Mouse (Mus musculus): ENCODE results near the gene Tgfb2. TPM values are rescaled to one million over a fixed set of nuclear protein-coding genes. Genes with fewer than 3 reads are reported as not detected.
A peak's percentile ranks its signal among the peaks of the same experiment; 100 is the strongest.

The Tgfb2 gene
- polyA plus RNA-seq, 1 experiment from 2014 or later: 15.4 TPM

DNA sequence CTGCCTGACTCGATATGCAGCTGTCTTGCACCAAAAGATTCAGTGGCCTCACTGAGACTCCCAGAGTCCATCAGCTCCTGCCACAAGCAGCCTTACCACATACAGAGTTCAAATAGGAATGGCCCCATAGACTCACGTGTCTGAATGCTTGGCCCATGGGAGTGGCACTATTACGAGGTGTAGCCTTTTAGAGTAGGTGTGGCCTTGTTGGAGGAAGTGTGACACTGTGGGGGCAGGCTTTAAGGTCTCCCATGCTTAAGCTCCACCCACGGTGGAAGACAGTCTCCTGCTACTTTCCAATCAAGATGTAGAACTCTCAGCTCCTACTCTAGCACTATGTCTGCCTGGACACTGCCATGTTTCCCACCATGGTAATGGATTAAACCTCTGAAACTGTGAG, 23.0 kb upstream of the Tgfb2 start:
- no peak for ATAC-seq (replicated peaks; ENCODE audit: low FRiP score, low read depth)
- no peak for DNase-seq (ENCODE audit: low spot score)
- no peak overlapping the region for H3K4me3 ChIP-seq (replicated peaks; ENCODE audit: low read depth, low read length)
- no peaks in the 10 kb centered on the region for H3K27me3 ChIP-seq (ENCODE audit: insufficient read depth, low read length)
- 52% methylated on average over 4 of the region's 4 CpGs for WGBS
- H3K9me3 ChIP-seq (replicated peaks; ENCODE audit: low read length): no peaks in the 10 kb centered on the region
- TF ChIP-seq CTCF (IDR thresholded peaks at IDR 0.05; ENCODE audit: low read depth): no peak
- no peak overlapping the region for H3K9ac ChIP-seq (ENCODE audit: low read depth, low read length)
- no peaks in the 10 kb centered on the region for H3K4me1 ChIP-seq (replicated peaks; ENCODE audit: insufficient read depth, low read length)
- no peaks in the 10 kb centered on the region for H3K36me3 ChIP-seq (ENCODE audit: insufficient read depth, low read length)
- H3K27ac ChIP-seq: no peak overlapping the region
- H3K4me2 ChIP-seq (ENCODE audit: low read length): no peak overlapping the region

DNA sequence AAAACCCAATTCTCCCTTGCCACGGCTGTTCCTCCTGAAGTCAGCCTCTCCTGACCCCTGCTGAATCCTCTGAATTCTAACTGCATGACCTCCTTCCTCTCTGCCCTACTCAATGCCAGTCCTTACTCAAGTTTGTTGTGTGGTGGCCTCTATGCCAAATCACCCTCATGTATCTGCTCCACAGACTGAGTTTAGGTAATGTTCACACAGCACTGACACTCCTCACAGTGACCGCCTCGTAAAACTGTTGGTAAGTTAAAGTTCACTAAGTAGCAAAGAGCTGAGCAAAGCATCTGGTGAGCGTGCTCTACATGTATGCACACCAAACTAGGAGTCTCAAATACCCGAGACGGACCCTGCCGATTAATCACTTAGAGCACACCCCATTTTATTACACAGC, 20.3 kb upstream of the Tgfb2 start:
- DNase-seq (ENCODE audit: low spot score) (peak; percentile 26), ATAC-seq (replicated peaks; ENCODE audit: low FRiP score, low read depth) (no peak)
- Histone ChIP-seq H3K36me3 (ENCODE audit: insufficient read depth, low read length) (no peaks in the 10 kb centered on the region), H3K4me3 (replicated peaks; ENCODE audit: low read depth, low read length) (no peak overlapping the region), H3K9ac (ENCODE audit: low read depth, low read length) (no peak overlapping the region), H3K4me2 (ENCODE audit: low read length) (no peak overlapping the region), H3K9me3 (replicated peaks; ENCODE audit: low read length) (no peaks in the 10 kb centered on the region), H3K27ac (no peak overlapping the region), H3K4me1 (replicated peaks; ENCODE audit: insufficient read depth, low read length) (no peaks in the 10 kb centered on the region), H3K27me3 (ENCODE audit: insufficient read depth, low read length) (no peaks in the 10 kb centered on the region)
- WGBS: 34% methylated on average over 7 of the region's 7 CpGs
- no peak for TF ChIP-seq CTCF (IDR thresholded peaks at IDR 0.05; ENCODE audit: low read depth)

DNA sequence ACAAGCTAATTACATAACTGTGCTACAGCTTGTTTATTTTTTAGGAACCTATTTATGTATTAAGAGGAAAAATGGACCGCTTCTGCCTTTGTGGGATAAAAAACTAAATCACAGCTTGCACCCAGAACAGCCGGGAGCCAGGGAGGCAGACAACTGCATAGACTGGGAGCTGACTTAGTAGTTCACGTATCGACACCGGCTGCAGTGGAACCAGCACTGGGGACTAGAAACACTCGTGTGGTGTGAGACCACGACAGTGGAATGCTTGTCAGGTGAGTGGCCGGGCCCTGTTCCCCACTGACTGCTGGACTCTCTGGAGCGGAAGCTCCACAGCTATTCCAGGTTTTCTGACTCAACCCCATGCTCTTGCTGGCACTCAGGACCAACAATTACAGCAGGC, 16.5 kb upstream of the Tgfb2 start:
- H3K4me2 ChIP-seq (ENCODE audit: low read length): no peak overlapping the region
- WGBS: 88% methylated on average over 9 of the region's 9 CpGs
- H3K9ac ChIP-seq (ENCODE audit: low read depth, low read length): no peak overlapping the region
- no peak overlapping the region for H3K4me3 ChIP-seq (replicated peaks; ENCODE audit: low read depth, low read length)
- no peak for TF ChIP-seq CTCF (IDR thresholded peaks at IDR 0.05; ENCODE audit: low read depth)
- no peaks in the 10 kb centered on the region for H3K4me1 ChIP-seq (replicated peaks; ENCODE audit: insufficient read depth, low read length)
- no peaks in the 10 kb centered on the region for H3K9me3 ChIP-seq (replicated peaks; ENCODE audit: low read length)
- no peak overlapping the region for H3K27ac ChIP-seq
- H3K36me3 ChIP-seq (ENCODE audit: insufficient read depth, low read length): peaks cover 16% of the 10 kb centered on the region; the same call in 1 of the 2 replicates
- H3K27me3 ChIP-seq (ENCODE audit: insufficient read depth, low read length): no peaks in the 10 kb centered on the region
- no peak for DNase-seq (ENCODE audit: low spot score)
- no peak for ATAC-seq (replicated peaks; ENCODE audit: low FRiP score, low read depth)

DNA sequence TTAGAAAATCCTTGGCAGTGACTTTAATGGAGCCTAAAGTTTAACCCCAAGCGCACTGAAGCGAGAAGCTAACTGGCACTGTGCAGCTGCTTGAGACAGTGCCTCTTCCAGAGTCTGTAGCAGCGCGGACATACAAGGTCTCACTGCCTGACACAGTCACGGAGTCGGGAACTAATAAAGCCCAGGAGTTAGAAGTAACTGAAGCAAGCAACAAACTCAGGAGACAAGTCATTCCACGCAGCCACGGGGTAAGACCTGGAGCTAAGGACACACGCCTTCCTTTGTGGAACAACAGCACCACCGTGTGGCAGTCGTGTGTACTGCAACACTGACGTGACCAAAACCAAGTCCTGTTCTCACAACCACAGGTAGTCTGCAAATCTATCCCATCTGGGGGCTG, 16.1 kb upstream of the Tgfb2 start:
- 29% methylated on average over 12 of the region's 12 CpGs for WGBS
- peak; percentile 60 for ATAC-seq (replicated peaks; ENCODE audit: low FRiP score, low read depth)
- no peak overlapping the region for H3K4me2 ChIP-seq (ENCODE audit: low read length)

DNA sequence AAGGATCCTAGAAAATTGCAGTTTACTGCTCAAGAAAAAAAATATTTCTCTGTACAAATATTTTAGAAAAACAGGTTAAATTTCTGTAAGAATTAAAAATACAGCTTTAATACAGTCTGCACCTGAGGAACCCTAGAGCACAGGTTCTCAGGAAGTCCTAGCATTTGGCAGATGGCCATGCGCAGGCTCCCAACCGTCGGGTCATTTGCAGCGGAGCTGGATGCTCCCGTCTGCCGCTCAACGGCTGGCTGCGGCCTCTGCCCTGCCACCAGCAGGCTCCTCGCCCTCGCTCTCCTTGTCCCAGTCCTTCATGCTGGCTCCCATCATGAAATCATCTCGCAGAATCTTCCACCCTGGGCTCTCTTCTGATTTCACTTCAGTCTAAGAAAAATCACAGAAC, 15.4 kb upstream of the Tgfb2 start:
- Histone ChIP-seq H3K4me2 (ENCODE audit: low read length) (no peak overlapping the region), H3K4me3 (replicated peaks; ENCODE audit: low read depth, low read length) (no peak overlapping the region), H3K36me3 (ENCODE audit: insufficient read depth, low read length) (peaks cover 16% of the 10 kb centered on the region; the same call in 1 of the 2 replicates), H3K4me1 (replicated peaks; ENCODE audit: insufficient read depth, low read length) (no peaks in the 10 kb centered on the region), H3K27me3 (ENCODE audit: insufficient read depth, low read length) (no peaks in the 10 kb centered on the region), H3K9me3 (replicated peaks; ENCODE audit: low read length) (no peaks in the 10 kb centered on the region), H3K27ac (no peak overlapping the region), H3K9ac (ENCODE audit: low read depth, low read length) (no peak overlapping the region)
- 90% methylated on average over 11 of the region's 11 CpGs for WGBS
- DNase-seq (ENCODE audit: low spot score) (no peak), ATAC-seq (replicated peaks; ENCODE audit: low FRiP score, low read depth) (no peak)
- TF ChIP-seq CTCF (IDR thresholded peaks at IDR 0.05; ENCODE audit: low read depth): no peak

More for the DNA sequence above, 16.1 kb upstream of the Tgfb2 start:
- peak; percentile 83 for DNase-seq (ENCODE audit: low spot score)
- H3K36me3 ChIP-seq (ENCODE audit: insufficient read depth, low read length): peaks cover 16% of the 10 kb centered on the region; the same call in 1 of the 2 replicates
- no peaks in the 10 kb centered on the region for H3K4me1 ChIP-seq (replicated peaks; ENCODE audit: insufficient read depth, low read length)
- no peak overlapping the region for H3K4me3 ChIP-seq (replicated peaks; ENCODE audit: low read depth, low read length)
- H3K9me3 ChIP-seq (replicated peaks; ENCODE audit: low read length): no peaks in the 10 kb centered on the region
- no peak overlapping the region for H3K9ac ChIP-seq (ENCODE audit: low read depth, low read length)
- peak; percentile 98 for TF ChIP-seq CTCF (IDR thresholded peaks at IDR 0.05; ENCODE audit: low read depth)
- no peak overlapping the region for H3K27ac ChIP-seq
- no peaks in the 10 kb centered on the region for H3K27me3 ChIP-seq (ENCODE audit: insufficient read depth, low read length)

DNA sequence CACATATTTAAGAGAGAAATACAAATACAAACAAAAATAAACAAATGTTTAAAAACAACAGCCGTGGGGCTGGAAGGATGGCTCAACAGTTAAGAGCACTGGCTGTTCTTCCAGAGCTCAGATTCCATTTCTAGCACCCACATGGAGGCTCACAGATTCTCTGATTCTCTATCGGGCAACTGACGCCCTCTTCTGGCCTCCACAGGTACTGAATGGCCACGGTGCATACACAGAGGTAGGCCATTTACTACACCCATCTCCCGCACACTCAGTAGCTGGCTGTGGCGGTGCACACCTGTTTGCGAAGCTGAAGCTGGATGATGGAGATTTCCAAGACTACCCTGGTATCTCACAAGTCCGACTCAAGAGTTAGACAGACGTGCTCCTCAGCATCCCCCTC, 13.9 kb upstream of the Tgfb2 start:
- Histone ChIP-seq H3K27ac (no peak overlapping the region), H3K27me3 (ENCODE audit: insufficient read depth, low read length) (no peaks in the 10 kb centered on the region), H3K9ac (ENCODE audit: low read depth, low read length) (no peak overlapping the region), H3K9me3 (replicated peaks; ENCODE audit: low read length) (no peaks in the 10 kb centered on the region), H3K4me2 (ENCODE audit: low read length) (no peak overlapping the region), H3K4me1 (replicated peaks; ENCODE audit: insufficient read depth, low read length) (no peaks in the 10 kb centered on the region), H3K36me3 (ENCODE audit: insufficient read depth, low read length) (peaks cover 16% of the 10 kb centered on the region; the same call in 1 of the 2 replicates), H3K4me3 (replicated peaks; ENCODE audit: low read depth, low read length) (no peak overlapping the region)
- 94% methylated on average over 9 of the region's 9 CpGs for WGBS
- TF ChIP-seq CTCF (IDR thresholded peaks at IDR 0.05; ENCODE audit: low read depth): peak; percentile 50
- ATAC-seq (replicated peaks; ENCODE audit: low FRiP score, low read depth) (no peak), DNase-seq (ENCODE audit: low spot score) (no peak)

DNA sequence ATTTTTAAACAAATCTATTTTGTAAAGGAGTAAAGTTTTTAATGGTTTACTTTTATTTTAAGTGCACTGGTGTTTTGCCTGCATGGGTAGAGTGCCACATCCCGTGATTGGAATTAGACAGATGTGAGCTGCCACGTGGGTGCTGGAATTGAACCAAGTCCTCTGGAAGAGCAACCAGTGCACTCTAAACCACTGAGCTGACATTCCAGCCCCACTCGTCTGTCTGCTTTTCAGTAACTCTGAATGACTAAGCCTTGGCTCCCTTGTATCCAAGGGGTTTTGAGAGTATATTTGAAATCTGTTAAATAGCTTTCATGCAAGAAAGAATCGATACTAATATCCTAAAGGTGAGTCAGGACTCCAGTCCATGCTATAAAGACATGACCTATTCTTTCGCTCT, 13.1 kb upstream of the Tgfb2 start:
- Histone ChIP-seq H3K27me3 (ENCODE audit: insufficient read depth, low read length) (no peaks in the 10 kb centered on the region), H3K9me3 (replicated peaks; ENCODE audit: low read length) (no peaks in the 10 kb centered on the region), H3K4me1 (replicated peaks; ENCODE audit: insufficient read depth, low read length) (no peaks in the 10 kb centered on the region), H3K27ac (no peak overlapping the region), H3K9ac (ENCODE audit: low read depth, low read length) (no peak overlapping the region), H3K4me3 (replicated peaks; ENCODE audit: low read depth, low read length) (no peak overlapping the region), H3K36me3 (ENCODE audit: insufficient read depth, low read length) (peaks cover 16% of the 10 kb centered on the region; the same call in 1 of the 2 replicates), H3K4me2 (ENCODE audit: low read length) (no peak overlapping the region)
- 89% methylated on average over 5 of the region's 5 CpGs for WGBS
- TF ChIP-seq CTCF (IDR thresholded peaks at IDR 0.05; ENCODE audit: low read depth): no peak
- no peak for ATAC-seq (replicated peaks; ENCODE audit: low FRiP score, low read depth)
- no peak for DNase-seq (ENCODE audit: low spot score)
